Mouse (Mus musculus) cerebellum, adult 2 months (tissue): ENCODE data around the gene Letmd1. TPM values are rescaled to one million over a fixed set of nuclear protein-coding genes. Genes with fewer than 3 reads are reported as not detected.
"Not testable (repeated sequence)": the region's sequence is repeated elsewhere in the genome, so short reads cannot be mapped to it uniquely, and the experiment has no call there.

Experiments used
- DNase-seq, 2 experiments: peaks; one replicate each; pipeline ENCODE4 v3.0.0; 2021
- H3K27ac ChIP-seq: fragments of 200-500 bp; 2 replicates; pipeline ENCODE4 v1.5.1; 2012; ENCODE audit warnings: low read length, control low read depth, inconsistent platforms; ENCODE audit not compliant: insufficient read depth
- H3K27me3 ChIP-seq: fragments of 200-500 bp; 2 replicates; pipeline ENCODE4 v1.6.1; 2012; ENCODE audit warnings: inconsistent platforms, mild to moderate bottlenecking, low read length, moderate library complexity; ENCODE audit not compliant: control insufficient read depth, insufficient read depth
- H3K4me1 ChIP-seq: fragments of 200-500 bp; 2 replicates; pipeline ENCODE4 v1.6.1; 2011; ENCODE audit warnings: low read length; ENCODE audit not compliant: control insufficient read depth, insufficient read depth
- H3K4me3 ChIP-seq: fragments of 200-500 bp; replicated peaks from 2 replicates; pipeline ENCODE3; 2011; ENCODE audit warnings: mild to moderate bottlenecking, low read depth, low read length, control low read depth; ENCODE audit not compliant: insufficient read depth
- CTCF ChIP-seq: fragments of 200-500 bp; IDR thresholded peaks from 2 replicates; pipeline ENCODE4 v1.5.1; 2011; ENCODE audit warnings: low read depth, mild to moderate bottlenecking, control low read depth, low read length, moderate library complexity, borderline replicate concordance; ENCODE audit not compliant: insufficient read depth
- POLR2A ChIP-seq: fragments of 200-500 bp; IDR thresholded peaks from 2 replicates; pipeline ENCODE4 v1.6.1; 2011; ENCODE audit warnings: low read length, control low read depth, borderline replicate concordance; ENCODE audit not compliant: insufficient read depth
- WGBS: fragments of 180-500 bp; shearing (Covaris S2); methylation state at CpG from one replicate; pipeline ENCODE4 v1.1.7; 2018; 5-methylcytosine and 5-hydroxymethylcytosine counted together
- polyA plus RNA-seq: library from polyadenylated mRNA; depleted of rRNA; stranded (reverse); fragments of >200 nt; gene quantifications from 2 replicates; pipeline ENCODE4 v1.2.3, GENCODE M21; 2012

Letmd1 gene
- polyA plus RNA-seq, 1 experiment, result 67.0 TPM

GRCm38 (mm10) chr15:100469189-100469545 is 344 bp downstream of the Letmd1 start:
- TF ChIP-seq POLR2A, result no peak
- TF ChIP-seq CTCF, result no peak
- WGBS, result under 1% methylated on average over 19 of the region's 19 CpGs

GRCm38 (mm10) chr15:100470037-100470436 is 1.2 kb downstream of the Letmd1 start:
- H3K4me3 ChIP-seq, result peak overlapping the region; percentile 88
- WGBS, result 50% methylated on average over 10 of the region's 10 CpGs
- TF ChIP-seq CTCF (no peak), POLR2A (no peak)
- no peak overlapping the region for H3K27ac ChIP-seq
- no peaks in the 10 kb centered on the region for H3K27me3 ChIP-seq
- DNase-seq, result no peak
- H3K4me1 ChIP-seq, result no peaks in the 10 kb centered on the region; the same call in none of the 2 replicates

More at GRCm38 (mm10) chr15:100469189-100469545, 344 bp downstream of the Letmd1 start:
- H3K4me1 ChIP-seq, result no peaks in the 10 kb centered on the region; the same call in 1 of the 2 replicates
- H3K4me3 ChIP-seq, result peak overlapping the region; percentile 88
- no peak for DNase-seq
- H3K27ac ChIP-seq, result peak overlapping the region; percentile 83
- no peaks in the 10 kb centered on the region for H3K27me3 ChIP-seq

GRCm38 (mm10) chr15:100473926-100474503 is 5.2 kb downstream of the Letmd1 start:
- Histone ChIP-seq H3K27me3 (no peaks in the 10 kb centered on the region), H3K4me3 (no peak overlapping the region), H3K4me1 (peaks cover 3% of the 10 kb centered on the region), H3K27ac (no peak overlapping the region)
- TF ChIP-seq CTCF (no peak), POLR2A (no peak)
- no peak for DNase-seq
- 73% methylated on average over 7 of the region's 7 CpGs for WGBS

- WGBS, result 69% methylated on average over 10 of the region's 10 CpGs
- TF ChIP-seq POLR2A, result no peak
- no peak for TF ChIP-seq CTCF
- H3K27ac ChIP-seq, result no peak overlapping the region
These were observed 9.5 kb downstream of the Letmd1 start for GRCm38 (mm10) chr15:100478351-100478750.

GRCm38 (mm10) chr15:100478925-100479324 is 10.1 kb downstream of the Letmd1 start:
- 87% methylated on average over 4 of the region's 4 CpGs for WGBS
- no peak overlapping the region for H3K4me3 ChIP-seq

More at GRCm38 (mm10) chr15:100478351-100478750, 9.5 kb downstream of the Letmd1 start:
- Histone ChIP-seq H3K4me3 (no peak overlapping the region), H3K4me1 (peaks cover 3% of the 10 kb centered on the region; the same call in 1 of the 2 replicates), H3K27me3 (no peaks in the 10 kb centered on the region)
- DNase-seq, result no peak

GRCm38 (mm10) chr15:100485576-100485975 is 16.8 kb downstream of the Letmd1 start:
- Histone ChIP-seq H3K27ac (no peak overlapping the region), H3K4me3 (no peak overlapping the region), H3K4me1 (peaks cover 10% of the 10 kb centered on the region), H3K27me3 (no peaks in the 10 kb centered on the region)
- TF ChIP-seq CTCF, result no peak
- TF ChIP-seq POLR2A, result no peak
- WGBS, result 44% methylated on average over 3 of the region's 3 CpGs
- DNase-seq, result no peak

More at GRCm38 (mm10) chr15:100478925-100479324, 10.1 kb downstream of the Letmd1 start:
- H3K27me3 ChIP-seq, result no peaks in the 10 kb centered on the region
- H3K4me1 ChIP-seq, result peaks cover 3% of the 10 kb centered on the region; the same call in 1 of the 2 replicates
- no peak for DNase-seq
- no peak overlapping the region for H3K27ac ChIP-seq
- TF ChIP-seq CTCF (no peak), POLR2A (no peak)

- DNase-seq, result no peak
- H3K27me3 ChIP-seq, result no peaks in the 10 kb centered on the region
- H3K4me3 ChIP-seq, result no peak overlapping the region
- no peak overlapping the region for H3K27ac ChIP-seq
- H3K4me1 ChIP-seq, result peaks cover 12% of the 10 kb centered on the region
- WGBS, result 51% methylated on average over 7 of the region's 7 CpGs
- no peak for TF ChIP-seq CTCF
- no peak for TF ChIP-seq POLR2A
These were observed 17.6 kb downstream of the Letmd1 start for GRCm38 (mm10) chr15:100486450-100486849.

- WGBS, result 90% methylated on average over 2 of the region's 2 CpGs
- no peaks in the 10 kb centered on the region for H3K27me3 ChIP-seq
- TF ChIP-seq POLR2A (no peak), CTCF (no peak)
- peaks cover 13% of the 10 kb centered on the region for H3K4me1 ChIP-seq
- DNase-seq, result no peak
- H3K4me3 ChIP-seq, result no peak overlapping the region
- H3K27ac ChIP-seq, result no peak overlapping the region
These were observed 18.2 kb downstream of the Letmd1 start for GRCm38 (mm10) chr15:100487050-100487449.

GRCm38 (mm10) chr15:100488297-100488696 is 19.5 kb downstream of the Letmd1 start:
- WGBS, result 97% methylated on average over 1 of the region's 1 CpGs
- not testable (repeated sequence) for H3K27ac ChIP-seq, DNase-seq, H3K27me3 ChIP-seq, H3K4me3 ChIP-seq
- peaks cover 21% of the 10 kb centered on the region for H3K4me1 ChIP-seq
